Mouse (Mus musculus): ENCODE data around the gene Srrt. TPM values are rescaled to one million over a fixed set of nuclear protein-coding genes. Genes with fewer than 3 reads are reported as not detected.

The Srrt gene
- polyA plus RNA-seq (2015; fragmentation: Nextera tagmentation; extraction: Ambion mirVana), result 68.0 and 76.9 TPM in 2 replicates

DNA sequence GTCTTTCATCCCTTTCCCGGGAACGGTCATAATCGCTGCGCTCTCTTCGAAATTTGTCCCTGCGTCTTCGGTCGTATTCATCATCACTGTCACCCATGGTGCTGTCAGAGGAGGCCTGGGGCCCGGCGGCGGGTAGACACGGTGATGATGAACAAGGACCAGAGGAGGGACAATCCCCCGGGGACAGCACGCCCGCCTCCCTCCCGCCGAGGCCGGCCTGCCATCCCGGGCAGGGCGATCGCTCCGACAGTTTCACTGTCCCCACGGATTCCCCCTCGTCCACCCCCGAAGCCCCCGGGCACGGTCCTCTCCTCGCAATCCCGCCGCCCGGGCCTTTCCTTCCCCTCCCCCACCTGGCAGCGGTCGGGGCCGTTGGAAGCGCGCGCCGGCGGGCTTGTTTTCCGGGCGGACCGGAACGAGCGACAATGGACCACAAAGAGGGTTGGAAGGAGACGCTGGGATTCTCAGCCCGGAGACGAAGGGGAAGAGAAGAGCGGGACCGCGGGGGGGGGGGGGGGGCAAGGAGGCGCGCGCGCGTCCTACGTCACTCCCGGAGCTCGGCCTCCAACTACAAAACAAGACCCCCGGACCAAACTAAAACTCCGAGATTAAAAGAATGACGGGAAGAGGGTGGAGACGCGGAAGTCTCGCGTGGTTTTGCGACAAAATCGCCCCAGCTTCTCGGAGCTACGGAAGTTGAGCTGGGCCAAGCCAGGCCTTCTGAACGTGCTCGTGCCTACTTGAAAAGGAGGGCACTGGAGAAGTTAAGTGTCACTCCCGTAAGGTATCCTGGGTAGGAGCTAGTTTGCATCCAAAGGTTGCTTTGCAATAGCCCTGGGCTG is at the start of gene Srrt:
Gene Srrt, minus strand, starts transcription at position 604 of the 842 bp plus-strand sequence.
- H3K9ac ChIP-seq, result peak within 1 kb of the TSS; percentile 98
- H3K27me3 ChIP-seq, result no peaks in the 10 kb centered on the region
- peaks cover 46% of the 10 kb centered on the region for H3K4me1 ChIP-seq (replicated peaks)
- peak within 1 kb of the TSS; percentile 92 for H3K27ac ChIP-seq (replicated peaks)
- no peaks in the 10 kb centered on the region for H3K9me3 ChIP-seq (replicated peaks)
- H3K4me2 ChIP-seq, result peak within 1 kb of the TSS; percentile 73
- H3K4me3 ChIP-seq (replicated peaks), result peak within 1 kb of the TSS; percentile 98
- peak; percentile 82 for ATAC-seq (ENCODE audit: insufficient read depth)
- 1% methylated on average over 64 of the region's 72 CpGs for WGBS (ENCODE audit: insufficient replicate concordance)
- peaks cover 51% of the 10 kb centered on the region for H3K36me3 ChIP-seq (replicated peaks)

GRCm38 (mm10) chr5:137354091-137354490 is 46.6 kb upstream of the Srrt start:
- Histone ChIP-seq H3K9ac (no peak overlapping the region), H3K27me3 (peaks cover 37% of the 10 kb centered on the region), H3K27ac (replicated peaks) (no peak overlapping the region), H3K4me1 (replicated peaks) (0 out of 2 replicates have a peak, but pooled peaks cover 4% of the 10 kb centered on the region), H3K4me2 (no peak overlapping the region), H3K4me3 (replicated peaks) (no peak overlapping the region), H3K36me3 (replicated peaks) (peaks cover 21% of the 10 kb centered on the region), H3K9me3 (replicated peaks) (no peaks in the 10 kb centered on the region)
- WGBS (ENCODE audit: insufficient replicate concordance), result 65% methylated on average over 17 of the region's 17 CpGs
- no peak for ATAC-seq (ENCODE audit: insufficient read depth)

DNA sequence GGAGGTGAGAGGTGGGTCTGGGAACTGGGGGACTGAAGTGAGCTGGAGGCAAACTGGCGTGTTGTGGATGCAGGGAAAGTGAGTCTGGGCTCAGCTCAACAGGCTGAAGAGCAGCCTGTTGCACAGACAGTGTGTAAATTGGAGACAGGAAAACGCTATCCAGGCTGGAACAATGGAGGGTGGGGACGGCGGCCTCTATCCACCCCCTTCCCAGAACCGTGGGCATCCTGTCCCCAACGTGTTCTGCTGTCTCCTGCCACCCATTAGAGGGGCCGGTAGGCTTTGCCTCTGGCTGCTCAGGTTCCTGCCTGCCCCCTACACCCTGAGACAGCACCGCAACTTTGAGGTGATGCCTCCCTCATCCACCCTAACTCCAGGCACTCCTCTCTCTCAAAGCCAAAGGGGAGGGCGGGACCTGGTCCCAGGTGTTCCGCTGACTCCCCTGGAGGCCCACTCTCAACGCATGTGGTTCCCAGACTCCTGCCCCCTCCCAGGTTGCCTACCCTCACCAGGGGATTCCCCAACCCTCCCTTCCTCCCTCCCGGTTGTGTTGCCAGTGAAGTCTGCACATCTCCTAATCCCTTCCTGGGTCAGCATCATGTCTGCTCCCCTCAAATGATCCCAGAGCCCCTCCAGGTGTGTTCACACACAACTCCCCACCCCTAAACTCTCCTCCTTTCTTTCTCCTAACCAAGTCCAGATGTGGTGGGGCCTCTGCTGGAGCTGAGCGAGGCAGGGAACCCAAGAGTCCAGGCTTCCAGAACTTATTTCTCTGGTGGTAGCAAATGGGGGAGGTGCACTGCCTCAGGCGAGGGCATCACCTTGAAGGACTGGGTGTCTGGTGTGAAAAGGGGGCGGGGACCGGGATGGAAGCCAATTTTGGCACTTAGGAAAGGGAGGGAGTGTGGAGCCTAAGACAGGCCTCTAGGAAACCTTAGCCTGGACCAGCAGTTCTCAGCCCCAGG is 44.8 kb upstream of the Srrt start:
- Histone ChIP-seq H3K27ac (replicated peaks) (no peak overlapping the region), H3K4me2 (peak overlapping the region; percentile 53), H3K36me3 (replicated peaks) (peaks cover 17% of the 10 kb centered on the region), H3K4me1 (replicated peaks) (0 out of 2 replicates have a peak, but pooled peaks cover 7% of the 10 kb centered on the region), H3K4me3 (replicated peaks) (peak overlapping the region; percentile 58), H3K27me3 (peaks cover 54% of the 10 kb centered on the region), H3K9ac (0 out of 2 replicates have a peak overlapping the region, but pooled peaks have one; percentile 6), H3K9me3 (replicated peaks) (no peaks in the 10 kb centered on the region)
- ATAC-seq (ENCODE audit: insufficient read depth), result no peak
- WGBS (ENCODE audit: insufficient replicate concordance), result 32% methylated on average over 16 of the region's 16 CpGs

DNA sequence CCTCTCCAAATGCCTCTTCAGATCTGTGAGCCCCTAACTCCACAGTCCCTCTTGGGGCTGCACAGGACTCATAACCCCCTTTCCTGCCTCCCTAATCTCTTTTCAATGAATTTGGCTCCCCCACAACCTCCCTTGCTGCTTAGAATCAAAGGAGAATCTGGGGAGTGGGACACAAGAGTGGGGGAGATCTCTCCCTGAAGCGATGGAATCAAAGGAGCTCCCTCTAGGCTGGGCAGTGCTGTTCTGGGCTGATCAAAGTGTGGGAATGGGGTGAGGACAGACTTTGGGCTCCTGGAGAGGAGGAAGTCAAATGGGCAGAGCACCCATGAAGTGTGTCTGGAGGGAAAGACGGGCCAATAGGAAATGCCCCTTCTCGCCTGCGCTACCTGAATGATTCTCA is 43.9 kb upstream of the Srrt start:
- no peak for ATAC-seq (ENCODE audit: insufficient read depth)
- 47% methylated on average over 4 of the region's 4 CpGs for WGBS (ENCODE audit: insufficient replicate concordance)
- no peak overlapping the region for H3K27ac ChIP-seq (replicated peaks)

DNA sequence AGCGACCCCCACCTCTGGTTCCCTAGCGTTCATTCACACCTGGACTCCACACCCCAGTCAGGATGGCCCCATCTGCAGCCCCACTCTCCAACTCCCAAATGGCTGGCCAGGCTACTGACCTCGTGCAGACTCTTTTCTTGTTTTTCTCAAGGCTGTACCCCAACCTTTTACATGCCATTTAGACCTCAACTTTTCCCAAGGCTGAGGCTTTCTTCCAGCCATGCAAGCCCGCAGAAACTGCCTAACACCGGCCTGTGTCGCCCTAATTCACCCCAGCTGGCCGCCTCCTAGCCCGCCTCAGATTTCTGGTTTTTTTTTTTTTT is 43.5 kb upstream of the Srrt start:
- ATAC-seq (ENCODE audit: insufficient read depth), result no peak
- H3K4me3 ChIP-seq (replicated peaks), result peak overlapping the region; percentile 58
- peak overlapping the region; percentile 53 for H3K4me2 ChIP-seq
- peaks cover 10% of the 10 kb centered on the region; the same call in 1 of the 2 replicates for H3K4me1 ChIP-seq (replicated peaks)
- H3K27ac ChIP-seq (replicated peaks), result no peak overlapping the region
- H3K9ac ChIP-seq, result 0 out of 2 replicates have a peak overlapping the region, but pooled peaks have one; percentile 42
- H3K9me3 ChIP-seq (replicated peaks), result no peaks in the 10 kb centered on the region
- peaks cover 14% of the 10 kb centered on the region; the same call in 1 of the 2 replicates for H3K36me3 ChIP-seq (replicated peaks)
- 18% methylated on average over 8 of the region's 8 CpGs for WGBS (ENCODE audit: insufficient replicate concordance)
- H3K27me3 ChIP-seq, result peaks cover 63% of the 10 kb centered on the region

More for the DNA sequence above, 43.9 kb upstream of the Srrt start:
- Histone ChIP-seq H3K4me2 (peak overlapping the region; percentile 53), H3K36me3 (replicated peaks) (peaks cover 17% of the 10 kb centered on the region), H3K27me3 (peaks cover 63% of the 10 kb centered on the region), H3K9me3 (replicated peaks) (no peaks in the 10 kb centered on the region), H3K4me1 (replicated peaks) (peaks cover 10% of the 10 kb centered on the region; the same call in 1 of the 2 replicates), H3K9ac (no peak overlapping the region), H3K4me3 (replicated peaks) (peak overlapping the region; percentile 58)

GRCm38 (mm10) chr5:137350205-137351057 is 43.0 kb upstream of the Srrt start:
- ATAC-seq (ENCODE audit: insufficient read depth), result peak; percentile 7; the same call in 1 of the 2 replicates
- WGBS (ENCODE audit: insufficient replicate concordance), result 2% methylated on average over 55 of the region's 55 CpGs
- Histone ChIP-seq H3K4me3 (replicated peaks) (peak overlapping the region; percentile 58), H3K36me3 (replicated peaks) (peaks cover 8% of the 10 kb centered on the region; the same call in 1 of the 2 replicates), H3K27ac (replicated peaks) (peak overlapping the region; percentile 76), H3K9ac (peak overlapping the region; percentile 42), H3K4me2 (peak overlapping the region; percentile 53), H3K4me1 (replicated peaks) (peaks cover 10% of the 10 kb centered on the region; the same call in 1 of the 2 replicates), H3K9me3 (replicated peaks) (no peaks in the 10 kb centered on the region), H3K27me3 (peaks cover 63% of the 10 kb centered on the region)

- H3K27ac ChIP-seq (replicated peaks), result peak within 1 kb of the TSS; percentile 76
- peaks cover 10% of the 10 kb centered on the region; the same call in 1 of the 2 replicates for H3K4me1 ChIP-seq (replicated peaks)
- whole genome bisulfite sequencing (ENCODE audit: insufficient replicate concordance), result 2% methylated on average over 32 of the region's 32 CpGs
- H3K4me2 ChIP-seq, result peak within 1 kb of the TSS; percentile 53
- H3K9ac ChIP-seq, result peak within 1 kb of the TSS; percentile 42
- no peaks in the 10 kb centered on the region for H3K9me3 ChIP-seq (replicated peaks)
- peaks cover 5% of the 10 kb centered on the region; the same call in 1 of the 2 replicates for H3K36me3 ChIP-seq (replicated peaks)
- peaks cover 63% of the 10 kb centered on the region for H3K27me3 ChIP-seq
- ATAC-seq (ENCODE audit: insufficient read depth), result peak; percentile 80
- peak within 1 kb of the TSS; percentile 58 for H3K4me3 ChIP-seq (replicated peaks)
Observed at GRCm38 (mm10) chr5:137349384-137350204, 42.1 kb upstream of the Srrt start, which contains the start of gene Ephb4. Ephb4 (plus strand) TSS chr5:137350109.

DNA sequence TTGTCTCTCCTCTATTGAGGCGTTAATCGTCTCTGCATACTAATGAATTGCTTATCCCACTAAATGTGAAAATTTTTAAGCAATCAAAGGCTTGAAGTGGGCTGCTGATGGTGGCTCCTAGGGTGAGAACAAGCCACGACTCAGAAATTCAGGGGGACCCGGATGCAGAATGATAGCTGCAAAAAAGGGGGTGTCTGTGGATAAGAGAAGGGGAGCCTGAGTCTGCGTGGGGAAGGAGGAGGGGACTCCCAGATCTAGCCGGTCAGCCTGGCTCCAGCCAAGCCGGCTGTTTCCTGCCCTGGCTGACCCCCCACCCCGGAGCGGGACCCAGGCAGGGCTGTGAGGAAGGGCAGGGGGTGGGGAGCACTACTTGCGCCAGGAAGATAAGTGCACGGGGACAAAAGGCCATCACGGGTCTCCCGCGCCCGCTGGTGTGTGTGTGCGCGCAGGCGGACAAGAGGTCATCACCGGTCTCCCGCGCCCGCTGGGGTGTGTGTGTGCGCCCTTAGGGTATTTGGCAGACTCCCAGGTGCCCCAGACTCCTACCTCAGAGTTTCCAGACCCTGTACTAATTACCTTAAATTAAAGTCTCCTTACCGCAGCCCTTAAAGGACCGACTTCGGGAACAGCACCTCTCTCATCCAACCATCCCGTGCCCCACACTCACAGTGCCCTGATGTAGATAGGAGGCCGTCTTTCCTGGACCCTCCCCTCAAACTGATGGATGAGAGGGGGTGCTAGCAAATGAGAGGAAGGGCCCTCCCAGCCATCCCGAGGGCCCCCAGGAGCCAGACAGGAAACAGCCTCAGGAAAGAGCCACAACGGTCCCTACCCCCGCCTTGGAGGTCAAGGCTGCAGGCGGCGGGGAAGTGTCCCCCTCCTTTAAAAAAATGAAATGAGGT is 41.3 kb upstream of the Srrt start:
- H3K27me3 ChIP-seq, result peaks cover 63% of the 10 kb centered on the region
- peak overlapping the region; percentile 53 for H3K4me2 ChIP-seq
- WGBS (ENCODE audit: insufficient replicate concordance), result 2% methylated on average over 33 of the region's 33 CpGs
- H3K4me1 ChIP-seq (replicated peaks), result peaks cover 10% of the 10 kb centered on the region; the same call in 1 of the 2 replicates
- H3K9ac ChIP-seq, result no peak overlapping the region
- no peaks in the 10 kb centered on the region for H3K36me3 ChIP-seq (replicated peaks)
- H3K4me3 ChIP-seq (replicated peaks), result peak overlapping the region; percentile 58
- H3K27ac ChIP-seq (replicated peaks), result peak overlapping the region; percentile 70
- H3K9me3 ChIP-seq (replicated peaks), result no peaks in the 10 kb centered on the region
- peak; percentile 29 for ATAC-seq (ENCODE audit: insufficient read depth)

GRCm38 (mm10) chr5:137347856-137348255 is 40.4 kb upstream of the Srrt start:
- peak overlapping the region; percentile 53 for H3K4me2 ChIP-seq
- no peak overlapping the region for H3K9ac ChIP-seq

More at GRCm38 (mm10) chr5:137347856-137348255, 40.4 kb upstream of the Srrt start:
- Histone ChIP-seq H3K4me1 (replicated peaks) (peaks cover 10% of the 10 kb centered on the region; the same call in 1 of the 2 replicates), H3K27ac (replicated peaks) (peak overlapping the region; percentile 70), H3K27me3 (peaks cover 63% of the 10 kb centered on the region), H3K4me3 (replicated peaks) (no peak overlapping the region), H3K36me3 (replicated peaks) (no peaks in the 10 kb centered on the region), H3K9me3 (replicated peaks) (no peaks in the 10 kb centered on the region)
- no peak for ATAC-seq (ENCODE audit: insufficient read depth)
- WGBS (ENCODE audit: insufficient replicate concordance), result 24% methylated on average over 7 of the region's 7 CpGs
